Mouse (Mus musculus): Measurements from ENCODE around the gene Ankfy1. TPM values are rescaled to one million over a fixed set of nuclear protein-coding genes. Genes with fewer than 3 reads are reported as not detected.

Gene Ankfy1
- polyA plus RNA-seq, 1 experiment from 2014 or later = 14.1 TPM

- WGBS = under 1% methylated on average over 69 of the region's 69 CpGs
- H3K27ac ChIP-seq (ENCODE audit: low read length) = peak within 1 kb of the TSS; percentile 81
- peak; percentile 93 for ATAC-seq
- no peaks in the 10 kb centered on the region for H3K9me3 ChIP-seq (ENCODE audit: control insufficient read depth, low read length)
- H3K36me3 ChIP-seq (ENCODE audit: control insufficient read depth, insufficient read depth, low read length) = no peaks in the 10 kb centered on the region
- peak within 1 kb of the TSS; percentile 99 for H3K4me3 ChIP-seq (ENCODE audit: low read length)
- H3K27me3 ChIP-seq (replicated peaks; ENCODE audit: control insufficient read depth, insufficient read depth, low read length) = no peaks in the 10 kb centered on the region
- peak within 1 kb of the TSS; percentile 84 for H3K4me2 ChIP-seq (ENCODE audit: low read depth, low read length)
- peak within 1 kb of the TSS; percentile 95 for H3K9ac ChIP-seq (ENCODE audit: low read depth, low read length)
- peaks cover 7% of the 10 kb centered on the region for H3K4me1 ChIP-seq (ENCODE audit: control insufficient read depth, insufficient read depth, low read length)
These were observed 105.9 kb downstream of the Ankfy1 start, which contains the start of the genes Cyb5d2 and Zzef1 for GRCm38 (mm10) chr11:72795455-72796295. Gene Cyb5d2 (minus strand): TSS chr11:72796142. Gene Zzef1 (plus strand): TSS chr11:72796226.

GRCm38 (mm10) chr11:72796296-72796687, 106.5 kb downstream of the Ankfy1 start:
- H3K27ac ChIP-seq (ENCODE audit: low read length) = peak overlapping the region; percentile 79
- peak overlapping the region; percentile 95 for H3K9ac ChIP-seq (ENCODE audit: low read depth, low read length)
- peaks cover 7% of the 10 kb centered on the region for H3K4me1 ChIP-seq (ENCODE audit: control insufficient read depth, insufficient read depth, low read length)
- peak overlapping the region; percentile 78 for H3K4me2 ChIP-seq (ENCODE audit: low read depth, low read length)
- no peaks in the 10 kb centered on the region for H3K36me3 ChIP-seq (ENCODE audit: control insufficient read depth, insufficient read depth, low read length)
- WGBS = 0% methylated on average over 42 of the region's 42 CpGs
- ATAC-seq = peak; percentile 61
- H3K4me3 ChIP-seq (ENCODE audit: low read length) = peak overlapping the region; percentile 99
- no peaks in the 10 kb centered on the region for H3K27me3 ChIP-seq (replicated peaks; ENCODE audit: control insufficient read depth, insufficient read depth, low read length)
- no peaks in the 10 kb centered on the region for H3K9me3 ChIP-seq (ENCODE audit: control insufficient read depth, low read length)

- no peaks in the 10 kb centered on the region for H3K36me3 ChIP-seq (ENCODE audit: control insufficient read depth, insufficient read depth, low read length)
- WGBS = 10% methylated on average over 10 of the region's 10 CpGs
- H3K4me1 ChIP-seq (ENCODE audit: control insufficient read depth, insufficient read depth, low read length) = peaks cover 7% of the 10 kb centered on the region
- H3K9me3 ChIP-seq (ENCODE audit: control insufficient read depth, low read length) = no peaks in the 10 kb centered on the region
- no peaks in the 10 kb centered on the region for H3K27me3 ChIP-seq (replicated peaks; ENCODE audit: control insufficient read depth, insufficient read depth, low read length)
- peak overlapping the region; percentile 99 for H3K4me3 ChIP-seq (ENCODE audit: low read length)
- ATAC-seq = no peak
- peak overlapping the region; percentile 78 for H3K4me2 ChIP-seq (ENCODE audit: low read depth, low read length)
- H3K27ac ChIP-seq (ENCODE audit: low read length) = peak overlapping the region; percentile 79
- peak overlapping the region; percentile 95 for H3K9ac ChIP-seq (ENCODE audit: low read depth, low read length)
These were observed 107.0 kb downstream of the Ankfy1 start for GRCm38 (mm10) chr11:72796773-72797338.

- Histone ChIP-seq H3K4me2 (ENCODE audit: low read depth, low read length) (no peak overlapping the region), H3K9me3 (ENCODE audit: control insufficient read depth, low read length) (no peaks in the 10 kb centered on the region)
These were observed 108.3 kb downstream of the Ankfy1 start for GRCm38 (mm10) chr11:72798112-72798511.

GRCm38 (mm10) chr11:72801182-72801581, 111.4 kb downstream of the Ankfy1 start:
- H3K9ac ChIP-seq (ENCODE audit: low read depth, low read length) = no peak overlapping the region
- no peak overlapping the region for H3K27ac ChIP-seq (ENCODE audit: low read length)
- H3K36me3 ChIP-seq (ENCODE audit: control insufficient read depth, insufficient read depth, low read length) = no peaks in the 10 kb centered on the region
- no peak overlapping the region for H3K4me3 ChIP-seq (ENCODE audit: low read length)
- H3K9me3 ChIP-seq (ENCODE audit: control insufficient read depth, low read length) = no peaks in the 10 kb centered on the region
- ATAC-seq = peak; percentile 71
- H3K4me2 ChIP-seq (ENCODE audit: low read depth, low read length) = no peak overlapping the region
- no peaks in the 10 kb centered on the region for H3K27me3 ChIP-seq (replicated peaks; ENCODE audit: control insufficient read depth, insufficient read depth, low read length)
- H3K4me1 ChIP-seq (ENCODE audit: control insufficient read depth, insufficient read depth, low read length) = peaks cover 25% of the 10 kb centered on the region

More at GRCm38 (mm10) chr11:72798112-72798511, 108.3 kb downstream of the Ankfy1 start:
- H3K27ac ChIP-seq (ENCODE audit: low read length) = no peak overlapping the region
- H3K36me3 ChIP-seq (ENCODE audit: control insufficient read depth, insufficient read depth, low read length) = no peaks in the 10 kb centered on the region
- no peaks in the 10 kb centered on the region for H3K27me3 ChIP-seq (replicated peaks; ENCODE audit: control insufficient read depth, insufficient read depth, low read length)
- no peak for ATAC-seq
- H3K4me1 ChIP-seq (ENCODE audit: control insufficient read depth, insufficient read depth, low read length) = peaks cover 9% of the 10 kb centered on the region
- no peak overlapping the region for H3K4me3 ChIP-seq (ENCODE audit: low read length)
- H3K9ac ChIP-seq (ENCODE audit: low read depth, low read length) = no peak overlapping the region

GRCm38 (mm10) chr11:72803038-72803437, 113.2 kb downstream of the Ankfy1 start:
- ATAC-seq = no peak
- no peak overlapping the region for H3K9ac ChIP-seq (ENCODE audit: low read depth, low read length)
- WGBS = 86% methylated on average over 3 of the region's 3 CpGs
- no peaks in the 10 kb centered on the region for H3K36me3 ChIP-seq (ENCODE audit: control insufficient read depth, insufficient read depth, low read length)
- no peaks in the 10 kb centered on the region for H3K27me3 ChIP-seq (replicated peaks; ENCODE audit: control insufficient read depth, insufficient read depth, low read length)
- H3K27ac ChIP-seq (ENCODE audit: low read length) = peak overlapping the region; percentile 24; the same call in 1 of the 2 replicates
- H3K4me3 ChIP-seq (ENCODE audit: low read length) = no peak overlapping the region
- no peaks in the 10 kb centered on the region for H3K9me3 ChIP-seq (ENCODE audit: control insufficient read depth, low read length)
- no peak overlapping the region for H3K4me2 ChIP-seq (ENCODE audit: low read depth, low read length)
- peaks cover 25% of the 10 kb centered on the region for H3K4me1 ChIP-seq (ENCODE audit: control insufficient read depth, insufficient read depth, low read length)

- H3K4me1 ChIP-seq (ENCODE audit: control insufficient read depth, insufficient read depth, low read length) = peaks cover 24% of the 10 kb centered on the region
These were observed 114.8 kb downstream of the Ankfy1 start for GRCm38 (mm10) chr11:72804586-72804985.

GRCm38 (mm10) chr11:72805232-72805631, 115.4 kb downstream of the Ankfy1 start:
- H3K9me3 ChIP-seq (ENCODE audit: control insufficient read depth, low read length) = no peaks in the 10 kb centered on the region
- no peak overlapping the region; the same call in 1 of the 2 replicates for H3K27ac ChIP-seq (ENCODE audit: low read length)
- peak; percentile 43 for ATAC-seq
- H3K4me3 ChIP-seq (ENCODE audit: low read length) = no peak overlapping the region
- no peak overlapping the region for H3K9ac ChIP-seq (ENCODE audit: low read depth, low read length)
- peaks cover 21% of the 10 kb centered on the region for H3K4me1 ChIP-seq (ENCODE audit: control insufficient read depth, insufficient read depth, low read length)
- H3K36me3 ChIP-seq (ENCODE audit: control insufficient read depth, insufficient read depth, low read length) = no peaks in the 10 kb centered on the region
- no peaks in the 10 kb centered on the region for H3K27me3 ChIP-seq (replicated peaks; ENCODE audit: control insufficient read depth, insufficient read depth, low read length)
- no peak overlapping the region for H3K4me2 ChIP-seq (ENCODE audit: low read depth, low read length)
- WGBS = 80% methylated on average over 3 of the region's 3 CpGs

More at GRCm38 (mm10) chr11:72804586-72804985, 114.8 kb downstream of the Ankfy1 start:
- Histone ChIP-seq H3K4me3 (ENCODE audit: low read length) (no peak overlapping the region), H3K9ac (ENCODE audit: low read depth, low read length) (no peak overlapping the region), H3K4me2 (ENCODE audit: low read depth, low read length) (no peak overlapping the region), H3K9me3 (ENCODE audit: control insufficient read depth, low read length) (no peaks in the 10 kb centered on the region), H3K27ac (ENCODE audit: low read length) (no peak overlapping the region; the same call in 1 of the 2 replicates), H3K27me3 (replicated peaks; ENCODE audit: control insufficient read depth, insufficient read depth, low read length) (no peaks in the 10 kb centered on the region), H3K36me3 (ENCODE audit: control insufficient read depth, insufficient read depth, low read length) (no peaks in the 10 kb centered on the region)
- no peak for ATAC-seq

- H3K9ac ChIP-seq (ENCODE audit: low read depth, low read length) = no peak overlapping the region
- no peak for ATAC-seq
These were observed 116.8 kb downstream of the Ankfy1 start for GRCm38 (mm10) chr11:72806556-72806955.

More at GRCm38 (mm10) chr11:72806556-72806955, 116.8 kb downstream of the Ankfy1 start:
- WGBS = 74% methylated on average over 2 of the region's 2 CpGs
- Histone ChIP-seq H3K4me2 (ENCODE audit: low read depth, low read length) (no peak overlapping the region), H3K4me3 (ENCODE audit: low read length) (no peak overlapping the region), H3K27me3 (replicated peaks; ENCODE audit: control insufficient read depth, insufficient read depth, low read length) (no peaks in the 10 kb centered on the region), H3K27ac (ENCODE audit: low read length) (no peak overlapping the region), H3K9me3 (ENCODE audit: control insufficient read depth, low read length) (no peaks in the 10 kb centered on the region), H3K36me3 (ENCODE audit: control insufficient read depth, insufficient read depth, low read length) (no peaks in the 10 kb centered on the region), H3K4me1 (ENCODE audit: control insufficient read depth, insufficient read depth, low read length) (peaks cover 21% of the 10 kb centered on the region)

Measured in intestine, embryonic 16.5 days (tissue).